Mouse (Mus musculus): ENCODE data around the gene Dlx6. TPM values are rescaled to one million over a fixed set of nuclear protein-coding genes. Genes with fewer than 3 reads are reported as not detected.

Gene Dlx6
- total RNA-seq, 4 experiments from 2014 or later: not detected

DNA sequence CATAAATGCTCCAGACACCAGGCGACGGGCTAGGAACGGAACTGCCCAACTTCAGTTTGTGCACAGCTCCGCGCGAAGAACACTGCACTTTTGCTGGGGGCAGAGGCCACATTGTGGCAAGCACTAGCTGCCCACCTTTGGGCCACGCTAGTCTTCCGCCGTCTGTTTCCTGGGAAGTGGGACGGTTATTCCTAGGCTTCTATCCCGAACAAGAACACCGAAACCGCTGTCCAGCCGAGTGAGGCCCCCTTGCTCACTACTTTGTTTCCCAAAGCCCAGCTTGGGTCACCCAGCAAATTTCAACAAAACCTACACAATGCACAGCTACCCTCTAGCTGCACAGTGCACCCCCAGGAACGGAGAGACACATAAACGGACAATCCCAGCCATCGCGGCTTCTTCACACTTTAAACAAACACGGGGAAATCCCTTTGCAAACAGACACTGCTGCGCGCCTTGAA lies 3.2 kb upstream of the Dlx6 start:
- no peak for DNase-seq (ENCODE audit: low spot score in 2 of 2)

DNA sequence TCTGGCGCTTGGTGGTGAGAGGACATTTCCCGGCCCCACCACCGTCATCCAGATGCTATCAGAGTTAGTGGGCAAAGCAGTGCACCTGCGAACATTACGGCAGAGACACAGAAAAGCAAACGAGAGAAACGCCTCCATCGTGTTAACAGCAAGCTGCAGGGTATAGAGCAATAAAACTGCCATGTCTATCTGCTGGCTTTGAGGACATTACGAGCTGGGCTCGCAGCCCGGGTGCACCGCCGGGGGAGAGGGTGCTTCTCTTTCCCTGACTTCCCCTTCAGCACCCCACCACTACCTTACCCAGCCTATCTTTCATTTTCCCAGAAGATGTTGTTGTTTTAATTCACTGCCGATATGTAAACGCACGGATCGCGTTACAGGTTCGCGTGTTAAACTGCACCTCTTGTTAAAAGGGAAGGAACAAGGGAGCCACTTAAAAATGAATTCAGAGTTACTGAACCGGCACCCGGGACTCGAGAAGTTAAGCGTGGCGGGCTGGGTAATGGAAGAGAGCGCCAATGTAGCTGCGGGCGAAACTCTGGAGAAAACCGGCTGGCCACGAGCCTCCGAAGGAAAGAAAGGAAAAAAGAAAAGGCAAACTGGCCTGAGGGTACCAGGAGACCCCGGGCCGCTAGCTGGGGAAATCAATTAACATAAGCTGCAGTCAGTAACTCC lies 2.6 kb upstream of the Dlx6 start:
- DNase-seq (ENCODE audit: low spot score in 2 of 2): no peak

DNA sequence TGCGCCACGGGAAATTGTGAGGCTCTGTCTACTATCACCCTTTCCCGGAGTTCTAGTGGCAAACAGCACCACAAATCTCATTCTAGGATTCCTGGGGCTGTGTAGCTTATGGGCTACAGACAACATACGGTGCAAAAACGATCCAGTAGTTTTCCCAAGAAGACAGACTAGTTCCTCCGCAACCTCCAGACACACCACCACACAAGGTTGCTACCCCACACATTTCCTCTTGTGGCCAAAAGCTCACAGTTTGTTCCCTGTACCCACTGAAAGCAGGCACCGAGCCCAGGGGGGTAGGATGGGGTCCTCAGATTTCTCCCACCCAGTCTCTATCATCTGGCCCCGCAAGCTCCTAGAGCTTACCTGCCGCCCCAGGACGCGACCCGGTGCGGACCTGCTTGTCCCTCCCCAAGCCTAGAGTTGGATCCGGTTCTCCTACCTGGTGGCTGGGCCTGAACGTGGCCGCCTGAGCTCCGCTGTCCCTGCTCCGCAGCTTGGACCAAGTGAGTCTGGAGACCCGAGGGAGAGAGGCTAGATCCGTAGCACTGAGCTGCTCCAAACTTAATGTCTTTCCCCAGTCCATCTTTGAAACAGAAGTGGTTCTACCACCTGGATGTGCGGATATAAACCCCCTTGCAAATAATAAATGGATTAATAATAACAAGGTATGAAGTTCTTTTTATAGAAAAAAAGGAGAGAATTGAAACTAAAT lies 1.9 kb upstream of the Dlx6 start:
- no peak for DNase-seq (ENCODE audit: low spot score in 2 of 2)

DNA sequence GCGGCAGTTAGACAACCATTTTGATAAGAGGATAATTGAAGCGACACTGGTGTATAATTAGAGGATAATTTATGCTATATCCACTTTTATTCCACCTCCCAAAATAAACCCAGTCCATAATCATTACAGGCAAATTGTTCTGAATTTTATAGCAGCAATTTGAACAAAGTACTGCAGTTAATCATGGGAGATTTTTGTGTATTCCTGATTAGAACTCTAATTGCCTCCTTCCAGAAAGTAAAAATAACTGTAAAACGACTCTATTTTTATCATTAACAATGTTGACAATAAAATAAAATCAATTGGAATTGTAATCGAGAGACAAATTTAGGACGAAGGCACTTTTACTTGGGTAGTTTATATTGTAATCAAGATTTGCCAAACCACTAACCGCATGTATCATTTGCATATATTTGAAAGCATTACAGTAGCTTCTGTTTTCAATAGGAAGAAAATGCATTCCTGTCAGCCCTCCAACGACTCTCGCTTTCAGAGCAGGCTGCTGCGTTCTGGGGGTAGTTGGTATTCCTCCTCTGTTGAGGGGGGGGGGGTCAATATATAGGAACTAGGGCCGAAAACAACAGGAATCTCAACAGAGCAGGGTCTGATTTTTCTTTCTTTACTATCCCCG lies 1.2 kb upstream of the Dlx6 start:
- DNase-seq (ENCODE audit: low spot score in 2 of 2): no peak

DNA sequence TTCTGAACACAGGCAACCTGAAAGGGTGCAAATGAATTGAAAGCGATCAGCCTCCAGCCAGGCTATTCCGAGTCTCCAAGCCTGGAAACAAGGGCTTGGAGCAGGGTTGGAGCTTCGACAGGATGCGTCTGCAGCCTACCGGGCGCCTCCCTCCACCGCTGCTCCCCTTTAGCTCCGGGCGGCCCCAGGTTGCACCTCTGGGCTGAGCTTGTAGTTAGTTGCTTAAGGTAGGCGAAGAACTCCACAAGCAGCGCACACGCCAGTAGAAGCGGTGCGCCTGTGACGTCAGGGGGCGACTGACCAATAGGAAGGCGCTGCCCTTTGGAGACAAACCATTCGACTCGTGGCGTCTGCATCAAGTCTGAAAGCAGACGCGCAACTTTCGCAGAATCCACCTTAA lies 523 bp upstream of the Dlx6 start:
- no peak for DNase-seq (ENCODE audit: low spot score in 2 of 2)

DNA sequence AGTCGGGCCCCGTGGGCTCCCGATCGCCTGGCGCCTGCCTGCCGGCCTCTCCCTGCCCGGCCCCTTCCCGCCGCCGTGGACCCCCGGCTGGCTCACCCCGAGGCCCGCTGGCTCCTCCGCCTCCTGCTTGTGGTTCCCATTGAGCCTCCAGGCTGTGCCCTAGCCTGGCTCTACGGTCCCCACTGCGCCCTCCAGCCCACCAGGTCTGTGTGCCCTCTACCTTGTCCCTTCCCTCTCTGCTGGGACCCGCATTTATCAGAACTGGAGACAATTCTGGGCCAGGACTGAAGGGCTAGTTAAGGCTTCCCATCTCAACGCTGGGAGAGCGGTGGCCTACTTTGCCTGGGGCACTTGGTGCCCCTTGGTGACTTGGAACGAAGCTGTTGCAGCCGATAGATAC lies 821 bp downstream of the Dlx6 start:
- DNase-seq (ENCODE audit: low spot score in 2 of 2): no peak

DNA sequence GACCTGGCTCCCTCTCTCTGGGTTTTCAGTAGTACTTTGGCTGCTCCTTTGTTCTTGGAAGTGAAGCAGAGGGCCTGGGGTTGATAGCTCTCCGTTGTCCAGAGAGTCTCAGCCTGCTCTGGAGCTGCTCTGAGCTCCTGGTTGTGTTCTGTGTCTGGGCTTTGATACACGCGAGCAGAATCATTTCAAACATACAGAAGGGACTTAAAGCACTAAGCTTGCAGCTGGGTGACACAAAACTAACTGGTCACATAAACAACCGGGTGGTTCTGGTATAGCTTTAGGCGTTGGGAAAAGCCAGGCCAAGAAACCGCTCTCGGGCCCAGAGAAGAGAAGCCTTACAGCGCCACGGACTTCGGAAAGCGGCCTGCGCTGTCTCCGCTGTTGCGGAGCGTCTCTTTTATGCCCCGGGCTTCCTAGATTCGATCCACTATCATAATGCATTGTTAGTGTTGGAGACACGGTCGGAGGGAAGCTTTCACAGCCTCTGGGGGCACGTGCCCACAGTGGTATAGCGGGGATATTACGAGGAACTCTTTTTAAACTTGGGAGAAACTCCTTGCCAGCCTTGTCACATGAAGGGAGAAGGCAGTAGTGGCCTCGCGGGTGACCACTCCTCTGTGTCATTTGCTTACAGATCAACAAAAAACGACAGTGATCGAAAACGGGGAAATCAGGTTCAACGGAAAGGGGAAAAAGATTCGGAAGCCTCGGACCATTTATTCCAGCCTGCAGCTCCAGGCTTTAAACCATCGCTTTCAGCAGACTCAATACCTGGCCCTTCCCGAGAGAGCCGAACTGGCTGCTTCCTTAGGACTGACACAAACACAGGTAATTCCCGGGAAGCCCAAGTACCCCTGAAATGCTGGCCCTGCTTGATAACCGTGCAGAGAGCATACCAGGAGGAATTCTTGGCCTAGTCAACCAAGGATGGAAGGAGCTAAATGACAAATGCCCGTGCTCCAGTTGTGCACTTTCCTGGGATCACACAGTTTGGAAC lies 1.6 kb downstream of the Dlx6 start:
- DNase-seq (ENCODE audit: low spot score in 2 of 2): no peak

DNA sequence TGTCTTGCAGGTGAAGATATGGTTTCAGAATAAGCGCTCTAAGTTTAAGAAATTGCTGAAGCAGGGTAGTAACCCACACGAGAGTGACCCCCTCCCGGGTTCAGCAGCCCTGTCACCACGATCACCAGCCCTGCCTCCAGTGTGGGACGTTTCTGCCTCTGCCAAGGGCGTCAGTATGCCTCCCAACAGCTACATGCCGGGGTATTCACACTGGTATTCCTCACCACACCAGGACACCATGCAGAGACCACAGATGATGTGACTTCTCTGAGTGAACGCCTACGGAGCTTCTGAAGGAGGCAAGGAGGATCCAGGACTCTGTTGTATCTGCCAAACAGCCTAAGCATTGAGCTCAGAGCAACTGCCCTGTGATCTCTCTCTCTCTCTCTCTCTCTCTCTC lies 3.9 kb downstream of the Dlx6 start:
- no peak for DNase-seq (ENCODE audit: low spot score in 2 of 2)

DNA sequence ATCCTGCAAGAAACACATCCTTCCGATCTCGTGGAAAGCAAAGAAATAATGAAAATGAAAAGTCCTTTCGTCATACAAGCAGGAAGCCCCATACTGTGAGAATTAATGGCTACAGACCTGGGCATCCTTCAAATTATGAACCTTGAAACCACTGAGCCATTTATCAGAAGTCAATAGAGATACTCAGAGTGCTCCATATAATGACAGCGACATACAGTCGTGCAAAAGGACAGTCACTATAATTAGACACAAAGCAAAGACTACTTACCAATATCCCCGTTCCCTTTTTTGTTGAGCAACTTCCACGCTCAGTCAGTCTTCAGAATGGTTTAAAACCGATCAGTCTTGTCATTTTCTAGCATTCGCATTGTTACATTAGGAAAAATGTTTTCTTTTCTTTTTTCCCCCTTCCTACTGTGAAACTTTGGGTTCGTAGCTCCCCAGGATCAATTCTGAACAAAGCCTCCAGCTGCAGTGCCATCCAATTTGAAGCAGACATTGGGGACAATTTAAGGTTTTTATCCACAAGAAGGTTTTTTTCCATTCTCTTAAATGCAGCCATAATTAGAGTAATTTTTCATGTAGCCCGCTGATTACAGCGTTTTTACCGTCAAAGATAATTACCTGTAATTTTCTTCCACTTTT lies 6.0 kb downstream of the Dlx6 start:
- DNase-seq (ENCODE audit: low spot score in 2 of 2): no peak

DNA sequence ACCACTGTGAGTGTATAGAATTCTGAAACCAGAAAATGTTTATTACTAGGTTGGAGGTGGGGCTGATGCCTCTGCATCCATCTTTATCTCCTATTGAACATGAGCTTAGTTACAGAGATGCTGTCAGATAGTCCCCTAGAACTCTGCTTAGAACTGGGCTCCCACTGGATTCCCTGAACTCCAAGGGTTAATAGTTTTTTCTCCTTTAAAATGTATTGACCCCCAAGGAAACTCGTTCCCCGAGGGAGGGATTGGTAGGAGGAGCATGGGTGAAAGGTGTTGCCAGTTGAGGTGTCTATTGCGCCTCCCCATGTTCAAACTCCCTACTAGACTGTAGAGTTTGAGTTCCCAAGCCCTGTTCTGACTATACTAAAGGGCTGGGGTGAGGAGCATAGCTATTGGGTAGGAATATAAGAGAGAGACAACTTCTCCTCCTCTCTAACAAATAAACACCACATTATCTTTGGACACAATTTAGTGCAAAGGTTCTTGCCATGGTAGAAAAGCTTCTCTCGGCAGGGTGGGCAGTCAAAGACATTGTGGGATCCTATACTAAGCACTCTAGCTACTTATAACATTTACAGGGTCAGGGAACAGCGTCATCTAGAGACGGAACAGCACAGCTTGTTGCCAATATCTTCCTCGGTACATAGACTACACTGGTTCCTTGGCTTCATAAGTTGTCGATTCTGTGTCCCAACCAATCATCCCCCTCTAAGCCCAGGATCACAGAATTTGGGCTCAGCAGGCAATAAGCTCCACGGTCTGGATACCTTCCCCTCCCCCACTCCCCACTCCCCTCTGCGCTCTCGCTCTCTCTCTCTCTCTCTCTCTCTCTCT lies 7.0 kb downstream of the Dlx6 start:
- no peak for DNase-seq (ENCODE audit: low spot score in 2 of 2)

DNA sequence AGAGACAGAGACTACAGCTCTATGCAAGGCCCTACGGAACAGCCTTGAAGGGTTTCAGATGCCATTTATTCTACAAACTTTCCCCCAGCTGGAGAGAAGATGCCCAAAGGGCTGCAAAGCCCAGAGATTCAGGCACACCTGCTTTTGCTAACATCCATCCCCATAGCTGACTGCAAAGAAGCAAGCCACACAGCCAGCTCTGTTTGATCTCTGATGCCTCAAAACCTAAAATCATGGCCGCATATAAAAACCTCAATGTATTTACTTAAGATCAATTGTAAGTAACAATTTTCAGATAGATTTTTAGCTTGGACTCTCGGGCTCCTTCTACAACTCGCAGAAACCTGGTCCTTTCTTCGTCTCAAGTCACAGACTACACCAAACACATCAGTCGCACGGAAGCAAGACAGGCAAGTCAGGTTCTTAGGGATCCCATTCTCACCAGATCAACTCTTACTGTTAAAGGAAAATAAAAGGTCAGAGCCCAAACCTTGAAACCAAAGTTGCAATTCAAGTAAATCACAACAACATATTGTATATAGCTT lies 7.8 kb downstream of the Dlx6 start:
- no peak for DNase-seq (ENCODE audit: low spot score in 2 of 2)

DNA sequence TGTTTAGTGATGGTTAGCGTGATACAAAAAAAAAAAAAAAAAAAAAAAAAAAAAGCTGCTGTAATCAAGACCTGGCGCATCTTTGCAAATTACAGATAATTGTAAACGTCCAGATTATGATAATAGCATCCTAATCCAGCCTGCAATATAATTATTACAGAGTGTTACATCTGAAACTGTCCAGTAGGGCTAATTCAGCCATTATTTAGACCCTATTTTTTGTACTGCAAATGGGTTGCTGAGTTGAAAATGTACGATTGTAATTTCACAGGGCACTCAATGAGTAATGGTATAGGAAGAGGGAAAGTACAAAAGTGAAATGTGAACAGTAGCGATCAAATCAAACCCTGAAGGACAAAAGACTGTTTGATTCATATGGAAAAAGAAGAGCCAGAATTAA lies 8.6 kb downstream of the Dlx6 start:
- no peak for DNase-seq (ENCODE audit: low spot score in 2 of 2)

DNA sequence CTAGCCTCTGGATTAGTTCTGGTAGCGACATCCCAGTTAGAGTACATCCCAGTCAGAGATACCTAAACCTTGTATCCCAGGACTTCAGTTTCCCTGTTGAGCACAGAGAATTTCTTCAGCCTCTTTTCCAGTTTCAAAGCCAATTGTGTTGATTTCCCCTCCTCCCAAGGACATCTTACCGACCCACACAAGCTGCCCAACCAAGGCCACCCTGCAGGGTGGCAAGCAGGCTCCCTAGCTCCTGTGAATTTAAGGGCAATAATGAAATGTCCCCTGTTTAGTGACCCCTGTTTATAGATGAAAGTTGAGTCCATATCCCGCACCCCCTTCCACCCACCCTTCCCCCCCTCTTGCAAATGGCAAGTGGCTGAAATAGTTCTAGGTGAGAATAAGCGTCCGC lies 9.7 kb downstream of the Dlx6 start:
- no peak for DNase-seq (ENCODE audit: low spot score in 2 of 2)

DNA sequence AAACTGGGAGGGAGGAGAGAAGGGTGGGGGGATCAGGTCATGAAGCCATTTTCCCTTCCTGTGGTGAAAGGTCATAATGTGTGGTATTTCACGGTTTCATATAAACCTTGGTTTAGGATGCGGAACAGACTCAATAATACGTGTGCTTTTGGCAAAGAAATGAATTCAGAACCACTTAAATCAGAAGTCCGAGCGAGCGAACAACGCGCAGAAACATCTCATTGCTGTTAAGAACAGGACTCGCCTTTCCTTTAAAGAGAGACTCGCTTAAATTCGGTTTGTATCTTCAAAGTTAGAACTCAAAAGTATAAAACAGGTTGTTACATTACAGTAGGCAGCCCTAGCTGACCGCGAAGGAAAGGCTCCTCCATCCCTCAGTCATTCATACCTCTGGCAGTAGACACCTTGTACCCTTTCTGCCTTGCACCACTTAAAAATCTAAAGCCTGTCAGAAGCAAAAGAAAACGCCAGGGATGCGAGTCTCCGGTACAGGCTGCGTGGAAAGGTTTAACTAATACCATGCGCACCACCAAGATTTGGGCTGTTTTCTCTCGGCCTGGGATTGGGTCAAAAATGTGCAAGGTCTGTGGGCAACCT lies 10.4 kb downstream of the Dlx6 start:
- DNase-seq (ENCODE audit: low spot score in 2 of 2): no peak

DNA sequence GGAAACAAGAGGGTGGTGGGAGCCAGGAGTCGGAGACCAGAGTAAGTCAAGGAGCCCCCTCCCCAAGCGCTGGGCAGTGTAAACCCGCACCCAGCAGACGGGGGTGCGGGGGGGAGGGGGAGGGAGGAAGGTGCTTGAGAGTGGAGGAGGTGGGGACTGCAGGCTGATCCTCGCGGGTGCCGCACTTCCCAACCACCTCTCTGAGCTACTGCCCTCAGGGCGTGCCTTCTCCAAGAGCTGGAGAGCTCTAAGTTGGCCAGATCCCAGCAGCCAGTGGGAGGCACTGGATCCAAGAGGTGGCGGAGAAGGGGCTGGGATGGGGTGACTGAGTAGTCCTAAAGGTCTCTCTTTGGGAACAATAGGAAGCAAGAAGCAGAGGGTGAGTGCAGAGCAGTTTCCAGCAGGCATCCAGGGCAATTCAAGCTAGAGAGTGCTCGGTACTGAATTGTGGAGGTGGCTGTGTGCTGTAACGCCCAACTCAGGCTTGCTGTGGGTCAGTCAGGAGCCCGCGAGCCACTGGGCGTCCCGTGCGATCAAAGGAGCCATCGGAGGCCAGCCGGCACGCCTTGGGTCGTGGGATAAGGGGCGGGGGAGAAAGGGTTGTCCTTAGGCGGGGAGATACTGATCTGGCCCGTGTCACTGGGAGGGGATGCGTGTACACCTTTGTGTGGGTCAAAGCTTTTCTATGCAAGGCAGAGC lies 11.1 kb downstream of the Dlx6 start:
- DNase-seq (ENCODE audit: low spot score in 2 of 2): no peak

DNA sequence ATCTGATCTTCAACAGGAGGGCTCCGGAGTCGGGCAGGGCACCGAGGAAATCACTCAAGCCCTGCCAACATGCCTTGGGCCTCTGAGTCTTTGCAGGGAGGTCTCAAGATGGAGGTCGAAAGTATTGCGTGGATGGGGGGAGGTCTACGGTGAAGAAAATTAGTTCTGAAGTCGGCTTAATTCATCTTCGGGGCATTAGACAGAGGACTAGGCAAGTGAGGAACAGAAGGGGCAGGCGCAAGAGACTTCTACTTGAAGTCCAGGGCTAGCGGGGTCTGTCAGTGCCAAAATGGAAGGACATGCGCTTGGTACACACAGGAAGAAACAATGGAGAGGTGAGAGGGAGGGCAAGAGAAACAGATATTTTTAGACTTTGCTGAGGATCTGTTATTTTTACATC lies 12.0 kb downstream of the Dlx6 start:
- DNase-seq (ENCODE audit: low spot score in 2 of 2): no peak

DNA sequence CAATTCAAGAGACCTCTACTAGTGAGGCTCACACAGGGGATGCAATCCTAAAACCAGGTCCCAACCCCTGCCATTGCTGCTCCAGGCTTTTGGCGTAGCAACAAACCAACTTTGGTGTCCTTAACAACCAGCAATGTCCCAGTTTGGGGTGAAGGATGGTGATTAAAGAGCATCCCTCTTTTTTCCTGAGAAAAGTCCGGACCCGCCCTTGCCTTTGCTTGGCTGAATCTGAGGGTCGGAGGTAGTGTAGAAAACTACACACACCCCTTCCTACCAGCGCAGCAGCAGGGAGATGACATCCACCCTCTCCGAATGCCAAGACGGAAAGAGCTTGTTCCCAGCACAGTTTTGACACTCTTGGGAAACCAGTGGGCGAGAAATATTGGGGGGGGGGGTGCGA lies 12.5 kb downstream of the Dlx6 start:
- no peak for DNase-seq (ENCODE audit: low spot score in 2 of 2)

DNA sequence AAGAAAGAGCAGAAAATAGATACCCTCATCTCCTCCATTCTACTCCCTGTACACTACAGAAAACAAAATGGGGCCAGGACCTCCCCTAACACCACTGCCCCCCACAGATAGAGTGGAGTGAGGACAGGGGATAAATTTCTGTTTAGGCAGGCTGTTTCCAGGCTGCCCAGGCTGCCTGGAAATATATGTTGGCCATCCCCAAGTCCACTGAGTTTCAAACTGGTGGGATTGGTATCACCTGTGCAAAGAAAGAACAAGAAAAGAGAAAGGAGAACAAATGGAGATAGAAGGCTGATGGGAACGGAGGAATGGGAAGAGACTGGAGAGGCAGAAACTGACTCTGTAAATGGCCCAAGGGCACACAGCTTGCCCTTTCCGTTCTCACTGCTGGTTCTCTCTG lies 13.1 kb downstream of the Dlx6 start:
- no peak for DNase-seq (ENCODE audit: low spot score in 2 of 2)

DNA sequence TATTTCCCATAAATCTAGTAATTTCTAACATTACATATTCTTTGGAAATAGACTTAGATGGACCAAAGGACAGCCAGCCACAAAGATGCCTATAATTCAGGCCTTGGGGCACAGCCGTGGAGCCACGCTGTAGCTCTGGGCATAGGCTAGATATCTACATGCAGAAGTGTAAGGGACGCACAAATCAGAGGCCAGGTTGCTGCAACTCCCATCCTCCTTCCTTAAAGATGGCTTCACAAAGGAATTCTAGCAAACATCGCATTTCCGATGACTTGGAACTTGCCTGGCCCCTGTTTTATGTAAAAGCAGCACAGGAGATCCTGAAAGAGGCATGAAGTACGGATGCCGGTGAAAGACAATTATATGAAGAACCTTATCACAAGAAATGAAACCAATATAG lies 13.6 kb downstream of the Dlx6 start:
- no peak for DNase-seq (ENCODE audit: low spot score in 2 of 2)
